Mouse (Mus musculus): ENCODE data around the gene Emc10. TPM values are rescaled to one million over a fixed set of nuclear protein-coding genes. Genes with fewer than 3 reads are reported as not detected.

Emc10 gene
- polyA plus RNA-seq (2012; rRNA removed; ENCODE audit: low replicate concordance): 308 and 370 TPM in 2 replicates

DNA sequence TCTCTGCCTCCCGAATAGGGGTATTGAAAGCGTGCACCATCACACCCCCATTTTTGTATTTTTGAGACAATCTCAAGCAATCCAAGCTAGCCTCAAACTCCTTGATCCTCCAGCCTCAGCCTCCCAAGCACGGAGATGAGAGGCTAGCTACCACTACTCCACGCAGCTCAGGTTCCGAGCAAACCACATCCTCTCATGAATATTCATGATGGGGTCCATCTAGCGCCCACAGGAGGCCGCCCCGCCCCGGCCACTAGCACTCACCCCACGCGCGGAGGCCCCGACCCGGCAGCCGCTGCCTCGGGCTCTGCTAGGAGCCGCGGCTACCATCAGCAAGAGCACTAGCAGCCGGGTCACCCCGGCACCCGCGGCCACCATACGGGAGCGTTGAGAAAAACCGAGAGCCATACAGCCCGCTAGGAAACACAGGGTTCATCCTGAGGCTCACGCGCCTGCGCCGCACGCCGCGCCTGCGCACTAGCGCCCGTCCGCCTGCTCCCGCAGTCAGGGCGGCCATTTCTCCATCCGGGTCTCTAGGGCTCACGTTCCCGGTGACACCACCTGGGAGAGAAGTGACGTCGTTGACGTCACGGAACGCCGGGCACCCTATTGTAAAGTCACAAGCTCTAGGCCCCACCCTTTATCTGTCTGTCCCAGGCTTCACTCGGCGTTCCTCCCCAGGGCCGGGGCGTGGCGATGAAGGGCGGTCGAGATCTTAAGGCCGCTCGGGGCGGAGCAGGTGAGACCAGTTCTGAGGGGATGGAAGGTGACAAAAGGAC lies at the start of gene Emc10, which contains the start of gene Fam71e1:
Gene Emc10, minus strand, starts transcription at position 538 of the 779 bp plus-strand sequence.
Gene Fam71e1, plus strand, starts transcription at position 590 of the 779 bp plus-strand sequence.

DNA sequence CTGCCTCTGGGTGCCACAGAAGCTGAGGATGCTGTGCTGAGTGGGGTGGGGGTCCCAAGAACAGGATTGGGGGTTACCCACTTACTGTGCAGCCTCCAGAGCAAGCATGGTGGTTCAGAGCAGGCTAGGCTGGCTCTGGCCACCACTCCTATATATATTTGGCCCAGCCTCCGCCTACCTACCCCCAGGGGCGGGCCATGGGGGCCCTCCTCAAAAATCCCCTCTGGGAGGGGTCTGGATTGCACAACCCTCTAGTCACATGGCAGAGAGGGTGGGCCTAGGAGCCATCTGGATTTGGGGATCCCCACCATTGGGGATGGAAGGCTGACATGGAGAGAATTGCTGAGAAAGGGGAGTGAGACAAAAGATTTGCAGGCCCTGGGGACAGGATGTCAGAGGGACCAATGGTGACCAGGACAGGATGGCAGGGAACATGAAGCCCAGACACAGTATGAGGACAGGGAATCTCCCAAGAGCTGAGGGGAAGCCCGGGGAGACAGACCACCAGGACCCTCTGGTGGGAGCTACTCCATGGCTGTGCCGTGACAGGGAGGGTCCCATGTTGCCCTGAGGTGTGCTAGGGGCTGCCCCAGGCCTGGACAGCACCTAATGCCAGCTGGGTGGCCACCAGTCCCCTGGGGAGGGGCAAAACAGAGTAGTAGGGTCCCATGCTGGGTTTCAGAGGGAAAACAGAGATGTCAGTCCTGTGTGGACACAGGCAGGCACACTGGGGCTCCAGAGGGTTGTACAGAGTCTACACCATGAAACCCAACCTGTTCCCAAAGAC lies 35.8 kb upstream of the Emc10 start, which contains the start of gene Spib:
Gene Spib, minus strand, starts transcription at position 126 of the 787 bp plus-strand sequence.

DNA sequence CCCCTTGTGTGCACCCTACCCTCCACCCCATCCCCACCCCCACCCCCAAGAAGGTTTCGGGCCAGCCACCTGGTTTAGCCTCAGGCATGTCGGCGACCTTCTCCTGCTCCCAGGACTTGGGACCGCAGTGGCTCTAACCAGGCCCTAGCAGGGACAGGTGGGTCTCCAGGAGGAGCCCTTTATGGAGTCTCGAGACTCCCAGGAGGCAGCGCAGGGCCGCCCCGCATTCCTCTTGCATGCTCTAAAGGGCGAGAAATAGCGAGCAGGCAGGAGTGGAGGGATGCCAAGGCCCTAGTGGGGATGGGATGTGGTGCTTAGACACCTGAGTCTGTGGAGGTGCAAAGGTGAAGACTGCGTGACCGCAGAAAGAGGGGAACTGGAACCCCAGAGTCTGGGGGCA lies 28.2 kb upstream of the Emc10 start, which contains the start of gene Mybpc2:
Gene Mybpc2, minus strand, starts transcription at position 155 of the 400 bp plus-strand sequence.

DNA sequence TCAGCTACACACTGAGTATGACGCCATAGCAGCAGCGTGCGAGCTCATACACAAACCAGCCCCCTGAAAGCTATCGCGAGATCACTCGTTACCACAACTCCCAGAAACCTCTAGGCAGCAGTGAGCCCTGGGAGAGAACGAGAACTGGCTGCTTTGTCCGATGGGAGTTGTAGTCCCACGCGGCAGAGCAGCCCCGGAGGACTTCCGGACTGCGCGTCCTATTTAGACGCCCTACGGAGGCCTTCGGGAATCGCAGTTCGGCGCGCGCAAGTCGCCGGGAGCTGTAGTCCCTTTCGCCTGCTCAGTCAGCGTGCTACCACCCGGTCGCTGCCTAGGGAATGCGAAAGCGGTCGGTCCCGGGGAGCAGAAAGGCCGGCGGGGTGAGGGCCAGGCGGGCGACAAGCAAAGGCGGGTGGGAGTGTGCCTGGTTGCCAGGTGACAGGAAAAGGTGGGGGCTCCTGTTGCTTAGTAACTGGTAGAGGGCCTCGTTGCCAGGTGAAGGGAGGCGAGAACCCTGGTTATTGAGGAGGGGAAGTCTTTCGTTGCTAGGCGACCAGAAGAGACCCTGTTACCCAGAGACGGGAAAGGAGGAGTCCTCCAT lies 28.4 kb downstream of the Emc10 start, which contains the start of gene Josd2:
Gene Josd2, plus strand, starts transcription at position 170 of the 601 bp plus-strand sequence.

DNA sequence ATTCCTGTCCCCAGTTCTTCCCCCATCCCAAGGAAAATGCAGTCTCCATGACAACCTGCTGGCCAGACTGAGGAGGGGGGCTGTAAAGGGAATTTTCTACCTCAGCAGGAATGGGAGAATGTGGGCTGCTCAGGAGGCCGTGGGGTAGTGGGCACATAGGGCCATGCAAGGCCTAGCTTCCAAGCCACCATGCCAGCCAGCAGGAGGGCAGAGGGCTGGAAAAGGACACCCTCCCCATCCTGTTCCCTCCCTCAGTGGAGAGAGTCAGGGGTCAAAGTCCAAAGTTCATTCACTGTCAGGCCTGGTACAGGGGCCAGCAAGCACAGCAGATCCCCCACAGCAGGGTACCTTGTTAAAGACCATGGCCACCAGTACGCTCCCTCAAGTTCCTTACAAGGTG lies 31.2 kb downstream of the Emc10 start, which contains the start of gene Aspdh:
Gene Aspdh, plus strand, starts transcription at position 281 of the 400 bp plus-strand sequence.

Other genes with a start within 250 kb of the Emc10 start
- 1.4 TPM in 2 replicates for gene 1700028J19Rik, start 249.8 kb downstream of the Emc10 start, polyA plus RNA-seq (2012; rRNA removed; ENCODE audit: low replicate concordance)
- gene 2410002F23Rik, start 249.8 kb downstream of the Emc10 start, polyA plus RNA-seq (2012; rRNA removed; ENCODE audit: low replicate concordance): 67.9 and 113 TPM in 2 replicates
- not detected in 2 replicates for gene Acp4, start 239.2 kb downstream of the Emc10 start, polyA plus RNA-seq (2012; rRNA removed; ENCODE audit: low replicate concordance)
- 0.60 TPM in 1 of 2 replicates, not detected in the other for gene Gm15517, start 235.1 kb downstream of the Emc10 start, polyA plus RNA-seq (2012; rRNA removed; ENCODE audit: low replicate concordance)
- gene Clec11a, start 189.6 kb downstream of the Emc10 start, polyA plus RNA-seq (2012; rRNA removed; ENCODE audit: low replicate concordance): 1.8 and 2.5 TPM in 2 replicates
- 0.72 and 1.6 TPM in 2 replicates for gene Shank1, start 186.3 kb downstream of the Emc10 start, polyA plus RNA-seq (2012; rRNA removed; ENCODE audit: low replicate concordance)
- 0.84 and 5.3 TPM in 2 replicates for gene Syt3, start 112.4 kb downstream of the Emc10 start, polyA plus RNA-seq (2012; rRNA removed; ENCODE audit: low replicate concordance)
- gene 1700008O03Rik, start 110.7 kb downstream of the Emc10 start, polyA plus RNA-seq (2012; rRNA removed; ENCODE audit: low replicate concordance): 0.92 and 1.2 TPM in 2 replicates
- 1.0 and 1.5 TPM in 2 replicates for gene Lrrc4b, start 67.5 kb downstream of the Emc10 start, polyA plus RNA-seq (2012; rRNA removed; ENCODE audit: low replicate concordance)
- gene Aspdh, start 31.1 kb downstream of the Emc10 start, polyA plus RNA-seq (2012; rRNA removed; ENCODE audit: low replicate concordance): 3.7 and 8.8 TPM in 2 replicates
- gene Josd2, start 28.5 kb downstream of the Emc10 start, polyA plus RNA-seq (2012; rRNA removed; ENCODE audit: low replicate concordance): 114 and 135 TPM in 2 replicates
- gene Fam71e1, start 52 bp upstream of the Emc10 start, polyA plus RNA-seq (2012; rRNA removed; ENCODE audit: low replicate concordance): 6.3 and 8.9 TPM in 2 replicates
- not detected in 2 replicates for gene Mybpc2, start 28.1 kb upstream of the Emc10 start, polyA plus RNA-seq (2012; rRNA removed; ENCODE audit: low replicate concordance)
- 7.6 and 9.2 TPM in 2 replicates for gene Spib, start 35.5 kb upstream of the Emc10 start, polyA plus RNA-seq (2012; rRNA removed; ENCODE audit: low replicate concordance)
- gene Pold1, start 52.3 kb upstream of the Emc10 start, polyA plus RNA-seq (2012; rRNA removed; ENCODE audit: low replicate concordance): 42.0 and 46.0 TPM in 2 replicates
- gene Nr1h2, start 57.4 kb upstream of the Emc10 start, polyA plus RNA-seq (2012; rRNA removed; ENCODE audit: low replicate concordance): 250 and 318 TPM in 2 replicates
- gene Napsa, start 75.9 kb upstream of the Emc10 start, polyA plus RNA-seq (2012; rRNA removed; ENCODE audit: low replicate concordance): 2.9 and 7.7 TPM in 2 replicates
- 3.6 and 6.8 TPM in 2 replicates for gene Kcnc3, start 94.1 kb upstream of the Emc10 start, polyA plus RNA-seq (2012; rRNA removed; ENCODE audit: low replicate concordance)
- gene Myh14, start 174.3 kb upstream of the Emc10 start, polyA plus RNA-seq (2012; rRNA removed; ENCODE audit: low replicate concordance): 132 and 290 TPM in 2 replicates
- not detected in 2 replicates for gene Izumo2, start 212.2 kb upstream of the Emc10 start, polyA plus RNA-seq (2012; rRNA removed; ENCODE audit: low replicate concordance)

Data from duodenum, adult 2 months (tissue).